9 mouse cellular contexts compared by ENCODE assay signal in genomic region chr17:27038335-27039050, GRCm38 (mm10). TPM values are rescaled to one million over a fixed set of nuclear protein-coding genes. Genes with fewer than 3 reads are reported as not detected.
DNase-seq lines count a peak whose midpoint lies in the region; ATAC-seq and TF ChIP-seq lines count a peak whose summit lies in the region.
"Had no signal": no experiment of that assay in that cellular context is flagged by ENCODE, and none has a peak within 500 bp of the region (broad histone marks: within the 10 kb centered on the region; RNA-seq: fewer than 3 reads in every experiment).

No protein-coding gene starts in this region.

- TF ChIP-seq EP300 in heart, adult 2 months (IDR thresholded peaks at IDR 0.05; ENCODE audit: insufficient read depth, low read depth, low read length): no peak

- TF ChIP-seq CTCF in heart, adult 2 months (IDR thresholded peaks at IDR 0.05): no peak

- 27% methylated on average over 18 of the region's 18 CpGs for WGBS in heart, embryonic 11.5 days (ENCODE audit: insufficient replicate concordance)
- WGBS in heart, adult 2 months: 52% methylated on average over 18 of the region's 18 CpGs
- WGBS in limb, embryonic 14.5 days: 24% methylated on average over 17 of the region's 18 CpGs

- H3K4me3 ChIP-seq in heart, embryonic 11.5 days (ENCODE audit: low read depth, low read length): no peak overlapping the region
- H3K4me3 ChIP-seq in heart, adult 2 months: no peak overlapping the region
- H3K4me3 ChIP-seq in limb, embryonic 14.5 days (replicated peaks; ENCODE audit: low read length): no peak overlapping the region

- peak overlapping the region; percentile 9 for H3K4me2 ChIP-seq in heart, embryonic 11.5 days
- H3K4me2 ChIP-seq in limb, embryonic 14.5 days (replicated peaks; ENCODE audit: low read depth, low read length, severe bottlenecking): no peak overlapping the region

- 0 out of 2 replicates have a peak, but pooled peaks have one; percentile 20 for ATAC-seq in heart, embryonic 11.5 days (replicated peaks; ENCODE audit: insufficient number of reproducible peaks, low FRiP score, low TSS enrichment)
- ATAC-seq in limb, embryonic 14.5 days (ENCODE audit: low FRiP score, low read depth): no peak; the same call in 1 of the 2 replicates
- no peak for ATAC-seq in inflammation-experienced regulatory T-cells, adult 6 months

- DNase-seq in heart, adult 2 months: no peak
- DNase-seq in 3134 (ENCODE audit: extremely low read depth, insufficient read length, low spot score): peak; percentile 98
- DNase-seq in adrenal gland, postnatal 10 days: peak; percentile 57
- peak; percentile 34 for DNase-seq in limb, embryonic 14.5 days (ENCODE audit: low spot score)
- DNase-seq in embryo, embryonic 9.5 days (ENCODE audit: extremely low spot score): no peak
- DNase-seq in thymus, adult 18-20 months: no peak
- DNase-seq: cerebellum, postnatal 36 days had no signal

- H3K36me3 ChIP-seq in heart, embryonic 11.5 days (ENCODE audit: control insufficient read depth, insufficient read depth, low read length): no peaks in the 10 kb centered on the region
- H3K36me3 ChIP-seq in heart, adult 2 months (ENCODE audit: control insufficient read depth, insufficient read depth, low read length): no peaks in the 10 kb centered on the region
- H3K36me3 ChIP-seq in limb, embryonic 14.5 days (ENCODE audit: control insufficient read depth, insufficient read depth, low read length): no peaks in the 10 kb centered on the region

- intact Hi-C loops in heart, adult 2 months (cut with DNase I): no loop called here

- H3K79me2 ChIP-seq in heart, adult 2 months (replicated peaks; ENCODE audit: control insufficient read depth, insufficient read depth, low read length): no peaks in the 10 kb centered on the region

- peaks cover 28% of the 10 kb centered on the region for H3K4me1 ChIP-seq in heart, embryonic 11.5 days (ENCODE audit: control insufficient read depth, insufficient read depth, low read length)
- H3K4me1 ChIP-seq in heart, adult 2 months (ENCODE audit: control insufficient read depth, insufficient read depth, low read length): no peaks in the 10 kb centered on the region
- peaks cover 39% of the 10 kb centered on the region for H3K4me1 ChIP-seq in limb, embryonic 14.5 days (ENCODE audit: control insufficient read depth, insufficient read depth, low read length)

- no peak overlapping the region for H3K27ac ChIP-seq in heart, embryonic 11.5 days (ENCODE audit: low read depth, low read length)
- no peak overlapping the region for H3K27ac ChIP-seq in heart, adult 2 months
- H3K27ac ChIP-seq in limb, embryonic 14.5 days (replicated peaks; ENCODE audit: low read depth, low read length): no peak overlapping the region

- no peak for TF ChIP-seq POLR2A in heart, adult 2 months (IDR thresholded peaks at IDR 0.05; ENCODE audit: insufficient read depth, low read depth, low read length)
- TF ChIP-seq POLR2A in limb, embryonic 14.5 days (IDR thresholded peaks at IDR 0.05; ENCODE audit: borderline replicate concordance, extremely low read depth, insufficient read depth, insufficient read length): no peak

- no peak overlapping the region; the same call in 1 of the 2 replicates for H3K9ac ChIP-seq in heart, embryonic 11.5 days (ENCODE audit: low read depth, low read length)
- H3K9ac ChIP-seq in heart, adult 2 months (ENCODE audit: low read depth, low read length): no peak overlapping the region
- H3K9ac ChIP-seq in limb, embryonic 14.5 days (ENCODE audit: low read depth, low read length, severe bottlenecking): peak overlapping the region; percentile 16; the same call in 1 of the 2 replicates

- no peaks in the 10 kb centered on the region for H3K9me3 ChIP-seq in heart, embryonic 11.5 days (replicated peaks; ENCODE audit: control insufficient read depth, low read length)
- no peaks in the 10 kb centered on the region for H3K9me3 ChIP-seq in limb, embryonic 14.5 days (ENCODE audit: control insufficient read depth, low read length)

- H3K27me3 ChIP-seq in heart, embryonic 11.5 days (ENCODE audit: control insufficient read depth, insufficient read depth, low read length): no peaks in the 10 kb centered on the region
- H3K27me3 ChIP-seq in heart, adult 2 months (ENCODE audit: control insufficient read depth, insufficient read depth, low read length): no peaks in the 10 kb centered on the region
- H3K27me3 ChIP-seq in limb, embryonic 14.5 days (ENCODE audit: control insufficient read depth, insufficient read depth, low read length): no peaks in the 10 kb centered on the region

RNA-seq across cellular contexts. Expression of gene Bak1, which starts 9.7 kb away (rescaled TPM):
- polyA plus RNA-seq in heart, embryonic 11.5 days (2014; fragmentation: Nextera tagmentation; extraction: Ambion mirVana): 11.0 and 11.4 TPM in 2 replicates
- total RNA-seq in heart, adult 2 months (2021): 10 to 100 TPM; 15.0 to 16.9 TPM
- 35.0 and 35.9 TPM in 2 replicates for polyA plus RNA-seq in heart, adult 2 months (2012; rRNA removed)
- total RNA-seq in adrenal gland, postnatal 10 days (2021): 10 to 100 TPM; 35.4 to 42.4 TPM
- polyA plus RNA-seq in limb, embryonic 14.5 days (2012; rRNA removed): 48.6 and 55.3 TPM in 2 replicates
- polyA plus RNA-seq in limb, embryonic 14.5 days (2014; fragmentation: Nextera tagmentation; extraction: Ambion mirVana): 7.9 and 11.1 TPM in 2 replicates
- 10 to 100 TPM in 1 of 3 experiments, 1 to 10 TPM in 2; 5.1 to 23.3 (median 6.8) TPM for polyA plus RNA-seq in inflammation-experienced regulatory T-cells, adult 6 months (2017; shearing (Covaris generic))

RNA-seq across cellular contexts. Expression of gene Itpr3, which starts 18.6 kb away (rescaled TPM):
- polyA plus RNA-seq in heart, embryonic 11.5 days (2014; fragmentation: Nextera tagmentation; extraction: Ambion mirVana): 2.1 and 2.2 TPM in 2 replicates
- total RNA-seq in heart, adult 2 months (2021): 1 to 10 TPM; 4.6 to 6.2 TPM
- 3.4 and 6.7 TPM in 2 replicates for polyA plus RNA-seq in heart, adult 2 months (2012; rRNA removed)
- 1 to 10 TPM; 8.7 to 9.7 TPM for total RNA-seq in adrenal gland, postnatal 10 days (2021)
- 12.4 and 13.9 TPM in 2 replicates for polyA plus RNA-seq in limb, embryonic 14.5 days (2012; rRNA removed)
- polyA plus RNA-seq in limb, embryonic 14.5 days (2014; fragmentation: Nextera tagmentation; extraction: Ambion mirVana): 5.1 and 5.6 TPM in 2 replicates
- polyA plus RNA-seq in inflammation-experienced regulatory T-cells, adult 6 months (2017; shearing (Covaris generic)): 1 to 10 TPM; 3.9 to 8.2 (median 7.1) TPM

Comparison
In these comparisons a context has a peak if more than half of its experiments do, and no peak if none do; other contexts are left out.
1. DNase-seq: peak in 3134 (single experiment), adrenal gland, postnatal 10 days (single experiment) and limb, embryonic 14.5 days (single experiment); none in heart, adult 2 months (0 of 2), embryo, embryonic 9.5 days (single experiment) and thymus, adult 18-20 months (0 of 2).